Mouse (Mus musculus) ovary, adult 18-20 months (tissue): Measurements from ENCODE around the gene Cited1.
"Not testable (repeated sequence)": the region's sequence is repeated elsewhere in the genome, so short reads cannot be mapped to it uniquely, and the experiment has no call there.

Source experiments
- DNase-seq: peaks from one replicate; pipeline ENCODE4 v3.0.0; 2022; ENCODE audit warnings: low spot score, mixed read lengths

Cited1 gene

DNA sequence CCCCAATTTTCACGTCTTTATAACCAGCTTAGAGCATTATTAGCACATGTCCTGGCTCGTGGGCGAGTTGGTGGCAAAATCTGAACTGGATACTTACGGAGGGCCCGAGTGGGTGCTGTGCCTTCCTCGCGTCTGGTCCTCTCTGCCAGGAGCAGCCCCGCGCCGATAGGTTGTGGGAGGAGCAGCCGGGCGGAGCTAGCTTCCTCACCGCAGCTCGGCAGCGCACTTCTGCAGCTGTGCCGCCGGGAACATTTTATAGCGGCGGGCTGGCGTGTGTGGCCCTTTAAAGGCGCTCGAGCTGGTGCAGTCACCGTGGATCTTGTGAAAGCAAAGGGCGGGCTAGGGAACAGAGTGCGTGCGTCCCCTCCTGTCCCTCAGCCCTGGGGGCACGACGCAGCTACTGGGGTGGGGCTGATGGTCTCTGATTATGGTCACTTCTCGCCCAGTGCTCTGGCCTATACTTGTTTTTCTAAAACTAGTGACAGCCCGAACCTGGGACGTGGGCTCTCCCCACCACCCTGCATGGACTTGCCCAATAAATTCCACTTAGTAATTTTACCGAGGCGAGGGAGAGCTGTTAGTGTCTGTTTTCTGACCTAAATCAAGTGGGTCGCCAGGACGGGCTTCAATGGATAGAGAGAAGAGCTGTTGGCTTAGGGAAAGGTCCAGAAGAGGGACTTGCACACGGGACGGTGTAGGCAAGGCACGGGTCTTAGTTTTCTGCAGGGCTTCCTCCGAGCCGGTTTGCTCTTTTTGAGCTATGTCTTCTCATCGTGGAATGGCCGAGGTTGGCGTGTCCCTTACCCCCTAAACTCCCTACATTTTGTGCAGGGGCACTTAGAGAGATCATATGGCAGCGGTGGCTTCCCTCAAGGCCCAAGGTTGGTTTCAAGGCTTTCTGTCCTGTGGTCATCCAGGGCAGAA lies at the start of gene Cited1:
Gene Cited1, minus strand, starts transcription at position 245 of the 924 bp plus-strand sequence.
- peak; percentile 76 for DNase-seq

DNA sequence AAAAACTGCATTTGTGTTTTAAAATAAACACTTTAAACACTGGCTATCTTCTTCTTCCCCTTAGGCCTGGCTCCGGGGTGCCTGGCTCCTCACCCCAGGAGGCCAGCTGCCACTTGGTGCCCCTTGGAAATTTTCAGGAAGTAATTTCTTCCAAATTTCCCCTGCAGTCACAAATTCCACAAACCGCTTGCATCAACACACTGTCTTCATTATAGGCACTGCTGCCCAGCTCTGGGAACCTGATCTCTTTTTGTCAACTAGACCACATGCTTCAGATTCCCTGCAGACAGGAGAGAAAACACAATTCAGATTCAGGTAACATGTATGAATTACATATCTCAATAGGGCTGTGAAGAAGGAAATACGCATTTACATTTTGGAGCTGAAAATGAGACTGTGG lies 32.9 kb upstream of the Cited1 start:
- DNase-seq, result no peak

DNA sequence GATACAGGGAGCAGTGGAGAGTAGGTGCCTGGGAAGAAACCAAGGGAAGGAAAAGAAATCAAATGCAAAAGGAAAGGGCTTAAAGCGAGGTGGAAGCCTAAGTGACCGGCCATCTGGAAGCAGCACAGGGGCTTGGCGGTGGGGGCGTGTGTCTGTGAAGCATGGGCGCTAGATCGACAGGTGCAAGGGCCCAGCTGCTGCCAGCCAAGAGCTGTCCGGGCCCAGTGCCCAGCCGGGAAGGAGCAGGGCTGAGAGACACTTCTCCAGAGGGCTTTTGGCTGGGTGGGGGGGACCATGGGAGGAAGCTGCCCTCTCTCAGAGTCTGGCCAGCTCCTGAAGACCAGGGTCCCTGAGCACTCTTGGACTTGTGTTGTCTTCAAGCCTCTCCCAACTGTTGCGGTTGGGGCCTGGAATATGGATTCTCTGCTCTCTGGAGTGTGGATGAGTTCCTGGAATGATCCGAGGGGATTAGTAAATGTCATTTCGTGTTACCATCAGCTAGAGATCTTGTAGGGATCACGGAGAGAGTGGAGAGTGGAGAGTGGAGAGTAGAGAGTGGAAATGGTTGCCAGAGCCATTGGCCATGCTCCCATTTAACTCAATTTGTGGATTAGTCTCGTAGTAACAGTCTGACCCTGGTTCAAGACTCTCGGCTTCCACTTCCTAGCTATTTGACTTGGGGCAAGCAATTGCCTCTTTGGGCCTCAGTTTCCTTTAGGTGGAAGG lies 10.8 kb upstream of the Cited1 start:
- DNase-seq, result no peak

DNA sequence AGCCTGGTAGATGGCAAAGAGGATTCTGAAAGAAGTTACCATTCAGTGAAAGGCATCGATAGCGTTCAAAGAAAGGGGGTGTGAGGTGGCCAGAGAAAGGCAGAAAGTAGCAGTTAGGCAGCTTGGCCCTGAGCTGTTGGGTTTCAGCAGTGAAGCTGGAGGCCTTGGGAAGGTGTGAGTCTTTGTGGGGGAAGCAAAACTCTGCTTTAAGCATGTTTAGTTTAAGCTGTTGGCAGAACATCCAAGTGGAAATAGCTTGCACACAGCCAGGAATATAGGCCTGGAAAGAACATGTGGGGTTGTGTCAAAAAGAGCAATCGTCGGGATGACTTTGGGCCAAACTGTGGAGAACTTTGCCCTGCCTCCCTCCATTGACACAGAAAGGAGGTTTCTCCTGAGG lies 7.8 kb upstream of the Cited1 start:
- DNase-seq, result no peak

DNA sequence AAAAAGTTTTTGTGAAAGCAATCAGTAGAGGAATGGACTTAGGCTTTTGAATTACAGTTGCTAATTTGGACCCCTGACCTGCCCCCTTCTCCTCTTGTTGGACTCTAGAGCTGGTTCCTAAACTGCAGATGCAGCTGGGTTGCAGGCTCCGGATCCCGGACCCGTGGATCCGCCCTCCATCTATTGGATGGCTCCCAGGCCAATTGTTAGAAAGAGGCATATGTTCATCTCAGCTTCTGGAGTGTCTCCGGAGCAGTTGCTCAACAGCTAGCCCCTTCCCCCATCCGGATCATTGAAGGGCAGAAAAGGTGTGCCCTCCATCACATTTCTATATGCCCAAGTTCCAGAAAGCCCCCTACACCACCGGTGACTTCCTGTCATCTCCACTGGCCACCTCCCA lies 1.9 kb upstream of the Cited1 start:
- no peak for DNase-seq

DNA sequence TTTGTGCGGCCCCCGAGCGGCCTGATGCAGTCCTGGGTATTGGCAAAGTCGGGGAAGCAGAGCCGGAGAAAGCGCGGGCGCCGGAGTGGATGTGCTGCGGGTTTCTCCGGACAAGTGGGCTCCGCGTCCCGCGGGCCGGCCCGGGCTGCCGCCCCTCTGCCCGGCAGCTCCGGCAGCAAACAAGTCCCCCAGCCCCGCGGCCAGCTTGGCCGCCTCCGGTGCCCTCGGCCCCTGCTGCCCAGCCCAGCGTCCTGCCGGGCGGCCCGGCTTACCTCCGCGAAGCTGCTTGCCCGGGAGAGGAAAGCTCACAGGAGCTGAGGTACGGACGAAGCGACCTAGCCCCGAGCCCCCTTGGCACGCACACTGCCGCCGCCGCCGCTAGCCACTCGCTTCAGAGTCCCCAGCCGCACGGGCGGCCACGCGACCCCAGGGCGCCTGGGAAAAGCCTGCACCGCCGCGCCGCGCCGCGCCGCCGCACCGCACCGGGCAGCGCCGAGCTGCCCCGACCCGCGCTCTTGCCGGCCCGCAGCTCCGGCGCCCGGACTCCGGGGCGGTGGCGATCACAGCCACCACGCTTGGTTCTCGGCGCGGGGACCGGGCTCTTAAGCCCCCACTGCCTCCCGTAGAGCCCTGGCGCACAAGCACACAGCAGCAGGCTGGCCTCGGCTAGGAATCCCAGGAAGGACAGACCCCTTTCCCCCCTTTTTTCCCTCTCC lies 602 bp downstream of the Cited1 start:
- no peak for DNase-seq

DNA sequence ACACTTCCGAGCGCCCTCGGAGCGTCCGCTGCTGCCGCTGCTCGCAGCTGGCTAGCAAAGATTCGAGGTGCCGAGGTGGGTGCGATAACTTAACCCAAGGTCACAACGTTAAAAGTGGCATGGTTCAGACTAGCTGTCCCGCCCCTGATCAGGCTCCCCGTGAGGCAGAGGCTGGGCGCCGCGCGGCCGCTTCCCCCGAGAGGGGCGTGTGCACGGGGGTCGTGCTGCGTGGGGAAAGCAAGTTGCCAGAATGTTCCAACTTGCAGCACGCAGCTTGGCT lies 1.1 kb downstream of the Cited1 start:
- no peak for DNase-seq

DNA sequence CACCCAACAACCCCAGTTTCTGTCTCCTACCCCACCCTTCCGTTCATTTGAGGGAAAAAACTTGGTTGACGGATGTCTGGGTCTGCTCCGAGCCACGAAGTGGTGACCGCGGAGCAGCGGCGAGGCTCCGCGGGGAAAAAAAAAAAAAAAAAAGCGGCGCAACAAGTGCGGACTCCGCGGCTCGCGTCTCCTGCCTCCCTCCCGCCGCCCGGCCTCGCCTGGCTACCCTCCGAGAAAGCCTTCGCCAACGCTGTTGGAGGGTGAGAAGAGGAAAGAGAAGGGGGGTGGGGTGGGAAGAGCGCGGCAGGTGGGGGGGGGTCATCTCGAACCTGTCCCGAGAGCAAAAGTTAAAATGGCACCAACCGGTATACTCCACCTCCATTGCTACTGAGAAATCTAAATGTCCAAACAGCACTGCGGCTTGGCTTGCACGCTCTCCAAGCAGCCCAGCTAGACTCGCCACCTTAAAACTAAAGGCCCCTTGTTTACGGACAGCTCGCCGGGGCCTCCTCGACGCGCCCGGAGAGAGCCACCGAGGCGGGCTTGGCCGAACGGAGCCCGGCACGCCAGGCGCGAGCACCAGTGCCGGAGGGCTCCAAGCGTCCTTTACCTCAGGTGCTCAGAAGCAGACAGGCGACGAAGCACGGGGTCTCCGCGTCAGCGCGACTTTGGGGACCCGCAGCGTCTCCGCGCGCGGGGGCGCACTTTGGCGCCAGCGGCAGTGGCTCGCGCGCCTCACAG lies 1.7 kb downstream of the Cited1 start:
- DNase-seq, result no peak

DNA sequence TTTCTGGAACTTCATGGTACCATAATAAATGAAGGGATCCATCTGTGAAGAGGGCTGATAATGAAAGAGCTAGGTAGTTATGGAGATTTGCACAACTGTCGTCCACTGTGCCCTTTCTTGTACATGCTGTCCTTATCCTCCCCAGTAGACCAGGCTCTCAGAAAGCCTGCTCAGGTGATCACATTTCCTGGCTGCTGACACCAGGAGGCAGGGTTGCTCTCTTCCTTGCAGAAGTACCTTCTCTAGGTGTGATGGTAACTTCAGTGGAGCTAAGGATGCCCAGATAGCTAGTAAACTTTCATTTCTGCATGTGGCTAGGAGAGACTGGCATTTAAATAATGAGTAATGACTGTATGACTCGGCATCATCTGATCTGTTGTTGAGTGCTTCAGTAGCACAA lies 7.6 kb downstream of the Cited1 start:
- no peak for DNase-seq

DNA sequence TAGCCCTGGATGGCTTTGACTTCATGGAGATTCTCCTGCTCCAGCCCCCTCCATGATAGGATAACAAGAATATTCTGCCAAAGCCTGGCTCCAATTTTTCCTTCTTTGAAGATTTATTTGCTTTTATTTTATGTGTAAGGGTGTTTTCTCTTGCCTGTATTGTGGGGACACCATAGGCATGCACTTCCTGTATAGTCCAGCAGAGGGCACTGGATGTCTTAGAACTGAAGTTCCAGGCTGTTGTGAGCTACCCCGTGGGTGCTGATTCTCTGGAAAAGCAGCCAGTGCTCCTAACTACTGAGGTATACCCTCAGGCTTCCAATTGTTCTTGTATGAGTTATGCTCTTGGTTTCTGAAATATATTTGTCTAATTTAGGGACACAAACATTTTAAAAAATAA lies 32.9 kb downstream of the Cited1 start:
- DNase-seq, result no peak

DNA sequence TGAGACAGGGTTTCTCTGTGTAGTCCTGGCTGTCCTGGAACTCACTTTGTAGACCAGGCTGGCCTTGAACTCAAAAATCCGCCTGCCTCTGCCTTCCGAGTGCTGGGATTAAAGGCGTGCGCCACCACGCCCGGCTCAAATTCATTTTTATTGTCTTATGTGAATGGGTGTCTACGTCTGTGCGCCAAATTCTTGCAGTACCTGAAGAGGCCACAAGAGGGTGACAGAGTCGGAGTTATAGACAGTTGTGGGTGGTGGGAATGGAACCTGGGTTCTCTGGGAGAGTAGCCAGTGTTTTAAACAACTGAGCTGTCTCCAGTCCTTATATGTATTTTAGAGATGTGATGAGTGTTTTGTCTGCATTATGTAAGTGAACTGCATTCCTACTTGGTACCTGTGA lies 36.6 kb downstream of the Cited1 start:
- not testable (repeated sequence) for DNase-seq
